Mouse (Mus musculus) lung, embryonic 16.5 days (tissue): ENCODE measurements around the gene Parp6. TPM values are rescaled to one million over a fixed set of nuclear protein-coding genes. Genes with fewer than 3 reads are reported as not detected.
A peak's percentile ranks its signal among the peaks of the same experiment; 100 is the strongest.

Source experiments
- ATAC-seq: fragments of 200-750 bp; cut with Nextera tagmentation; 2 replicates; pipeline ENCODE4 v1.8.0; 2017; ENCODE audit warnings: low read depth, mild to moderate bottlenecking, moderate library complexity
- H3K27ac ChIP-seq: fragments of 300-500 bp; sonication (generic); 2 replicates; pipeline ENCODE4 v1.5.1; 2014; ENCODE audit warnings: mild to moderate bottlenecking, control low read depth, low read length
- H3K27me3 ChIP-seq: fragments of 300-500 bp; sonication (generic); 2 replicates; pipeline ENCODE4 v1.6.1; 2014; ENCODE audit warnings: low read depth, low read length, mixed read lengths; ENCODE audit not compliant: control insufficient read depth, insufficient read depth
- H3K36me3 ChIP-seq: fragments of 300-500 bp; sonication (generic); 2 replicates; pipeline ENCODE4 v1.6.1; 2014; ENCODE audit warnings: low read length; ENCODE audit not compliant: control insufficient read depth, insufficient read depth
- H3K4me1 ChIP-seq: fragments of 300-500 bp; sonication (generic); replicated peaks from 2 replicates; pipeline ENCODE4 v1.6.1; 2014; ENCODE audit warnings: low read length, mixed read lengths; ENCODE audit not compliant: control insufficient read depth, insufficient read depth
- H3K4me2 ChIP-seq: fragments of 300-500 bp; sonication (generic); 2 replicates; pipeline ENCODE4 v1.6.1; 2014; ENCODE audit warnings: low read depth, low read length, control low read depth
- H3K4me3 ChIP-seq: fragments of 300-500 bp; sonication (generic); 2 replicates; pipeline ENCODE4 v1.5.1; 2014; ENCODE audit warnings: mild to moderate bottlenecking, low read length, control low read depth
- H3K9ac ChIP-seq: fragments of 300-500 bp; sonication (generic); 2 replicates; pipeline ENCODE4 v1.6.1; 2014; ENCODE audit warnings: low read length, control low read depth
- H3K9me3 ChIP-seq: fragments of 300-500 bp; sonication (generic); 2 replicates; pipeline ENCODE4 v1.6.1; 2016; ENCODE audit warnings: low read length; ENCODE audit not compliant: control insufficient read depth
- WGBS: fragments of 180-500 bp; shearing (Covaris S2); extraction: QIAGEN DNeasy Blood & Tissue Kit; methylation state at CpG from one replicate; pipeline ENCODE4 v1.1.7; 2014; 5-methylcytosine and 5-hydroxymethylcytosine counted together
- polyA plus RNA-seq: library from polyadenylated mRNA; unstranded; fragments of >200 nt; fragmentation: Nextera tagmentation; extraction: Ambion mirVana; gene quantifications from 2 replicates; pipeline ENCODE4 v1.2.1, GENCODE M21; 2015

Parp6 gene
- polyA plus RNA-seq, 1 experiment from 2014 or later: 22.6 TPM

- WGBS: 58% methylated on average over 6 of the region's 6 CpGs
- H3K27me3 ChIP-seq: no peaks in the 10 kb centered on the region
- no peak for ATAC-seq
- no peaks in the 10 kb centered on the region for H3K9me3 ChIP-seq
- H3K4me3 ChIP-seq: no peak overlapping the region
- no peak overlapping the region; the same call in 1 of the 2 replicates for H3K9ac ChIP-seq
- no peak overlapping the region for H3K27ac ChIP-seq
- peaks cover 16% of the 10 kb centered on the region; the same call in 1 of the 2 replicates for H3K36me3 ChIP-seq
- H3K4me1 ChIP-seq: peaks cover 49% of the 10 kb centered on the region
- no peak overlapping the region for H3K4me2 ChIP-seq
These were observed 44.4 kb downstream of the Parp6 start for GRCm38 (mm10) chr9:59661298-59661975.

DNA sequence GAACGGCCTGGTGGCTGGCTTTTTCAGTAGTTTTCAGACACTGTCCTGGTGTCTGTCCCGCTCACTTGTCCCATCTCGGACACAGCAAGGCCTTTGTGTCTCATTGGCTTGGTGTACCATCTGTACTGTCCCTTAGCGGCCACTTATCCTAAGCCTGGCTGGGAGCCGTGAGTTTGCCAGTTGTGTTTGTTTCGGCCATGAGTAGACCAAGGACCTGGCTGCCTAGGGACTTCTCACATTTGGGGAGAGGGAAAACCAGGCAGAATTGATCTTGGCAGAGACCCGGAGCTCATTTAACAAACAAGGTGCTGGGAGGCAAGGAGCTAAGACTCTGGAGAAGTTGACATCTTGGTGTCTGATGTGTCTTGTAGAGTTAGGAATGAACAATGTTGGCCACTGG, 46.1 kb downstream of the Parp6 start:
- H3K4me1 ChIP-seq: peaks cover 41% of the 10 kb centered on the region
- no peak for ATAC-seq
- H3K4me3 ChIP-seq: no peak overlapping the region
- H3K4me2 ChIP-seq: no peak overlapping the region
- no peaks in the 10 kb centered on the region for H3K27me3 ChIP-seq
- H3K9me3 ChIP-seq: no peaks in the 10 kb centered on the region
- peaks cover 33% of the 10 kb centered on the region for H3K36me3 ChIP-seq
- H3K27ac ChIP-seq: no peak overlapping the region
- 77% methylated on average over 7 of the region's 7 CpGs for WGBS
- no peak overlapping the region for H3K9ac ChIP-seq

DNA sequence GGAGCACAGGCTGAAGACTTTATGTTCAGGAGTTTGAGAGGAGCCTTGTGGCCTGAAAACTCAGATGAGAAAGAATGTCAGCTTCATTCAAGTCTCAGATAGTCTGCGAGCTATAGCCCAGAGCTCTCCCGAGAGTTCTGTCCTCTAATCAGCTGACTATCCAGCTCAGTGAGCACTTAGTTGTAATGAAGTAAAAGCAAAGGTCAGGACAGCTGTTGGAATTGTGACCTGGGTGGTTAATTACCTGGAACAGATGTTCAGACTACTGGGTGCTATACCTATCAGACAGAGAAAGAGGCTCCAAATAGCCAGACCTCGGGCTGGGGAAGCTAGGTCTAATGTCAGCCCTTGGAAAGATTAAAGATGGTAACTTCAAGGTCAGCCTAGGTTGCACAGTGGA, 46.9 kb downstream of the Parp6 start:
- no peak overlapping the region for H3K4me2 ChIP-seq
- no peaks in the 10 kb centered on the region for H3K27me3 ChIP-seq
- H3K4me1 ChIP-seq: peaks cover 34% of the 10 kb centered on the region
- H3K4me3 ChIP-seq: no peak overlapping the region
- no peak overlapping the region for H3K27ac ChIP-seq
- H3K36me3 ChIP-seq: peaks cover 39% of the 10 kb centered on the region
- 55% methylated on average over 3 of the region's 3 CpGs for WGBS
- H3K9ac ChIP-seq: no peak overlapping the region
- H3K9me3 ChIP-seq: no peaks in the 10 kb centered on the region
- ATAC-seq: no peak

GRCm38 (mm10) chr9:59664664-59665256, 47.7 kb downstream of the Parp6 start:
- peak; percentile 46 for ATAC-seq
- H3K27ac ChIP-seq: no peak overlapping the region

DNA sequence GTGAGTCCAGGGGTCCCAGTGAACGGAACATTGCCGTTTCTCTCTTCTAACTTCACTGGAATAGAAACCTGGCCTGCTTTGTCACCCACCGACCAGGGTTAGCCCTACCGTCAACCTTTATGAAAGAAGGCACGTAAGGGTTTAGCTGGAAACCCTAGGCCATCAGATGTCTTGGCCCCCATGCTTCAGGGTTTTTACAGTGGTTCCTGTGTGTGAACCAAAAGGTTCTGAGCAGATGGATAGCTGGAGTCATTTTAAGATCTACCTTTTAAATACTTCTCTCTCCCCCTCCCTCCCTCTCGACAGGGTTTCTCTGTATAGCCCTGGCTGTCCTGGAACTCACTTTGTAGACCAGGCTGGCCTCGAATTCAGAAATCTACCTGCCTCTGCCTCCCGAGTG, 48.9 kb downstream of the Parp6 start:
- Histone ChIP-seq H3K4me1 (peaks cover 16% of the 10 kb centered on the region), H3K4me3 (no peak overlapping the region), H3K9me3 (no peaks in the 10 kb centered on the region), H3K4me2 (no peak overlapping the region), H3K27me3 (no peaks in the 10 kb centered on the region), H3K27ac (no peak overlapping the region), H3K36me3 (peaks cover 55% of the 10 kb centered on the region), H3K9ac (no peak overlapping the region)
- no peak for ATAC-seq
- 82% methylated on average over 8 of the region's 8 CpGs for WGBS

More at GRCm38 (mm10) chr9:59664664-59665256, 47.7 kb downstream of the Parp6 start:
- Histone ChIP-seq H3K4me2 (no peak overlapping the region), H3K27me3 (no peaks in the 10 kb centered on the region), H3K36me3 (peaks cover 44% of the 10 kb centered on the region), H3K4me3 (no peak overlapping the region), H3K4me1 (peaks cover 26% of the 10 kb centered on the region), H3K9me3 (no peaks in the 10 kb centered on the region), H3K9ac (no peak overlapping the region)
- 59% methylated on average over 4 of the region's 4 CpGs for WGBS

GRCm38 (mm10) chr9:59666813-59667212, 49.7 kb downstream of the Parp6 start:
- Histone ChIP-seq H3K36me3 (peaks cover 60% of the 10 kb centered on the region), H3K9me3 (no peaks in the 10 kb centered on the region), H3K27ac (no peak overlapping the region), H3K9ac (no peak overlapping the region), H3K27me3 (no peaks in the 10 kb centered on the region), H3K4me2 (no peak overlapping the region), H3K4me1 (peaks cover 10% of the 10 kb centered on the region), H3K4me3 (no peak overlapping the region)
- 67% methylated on average over 1 of the region's 1 CpGs for WGBS
- ATAC-seq: no peak

DNA sequence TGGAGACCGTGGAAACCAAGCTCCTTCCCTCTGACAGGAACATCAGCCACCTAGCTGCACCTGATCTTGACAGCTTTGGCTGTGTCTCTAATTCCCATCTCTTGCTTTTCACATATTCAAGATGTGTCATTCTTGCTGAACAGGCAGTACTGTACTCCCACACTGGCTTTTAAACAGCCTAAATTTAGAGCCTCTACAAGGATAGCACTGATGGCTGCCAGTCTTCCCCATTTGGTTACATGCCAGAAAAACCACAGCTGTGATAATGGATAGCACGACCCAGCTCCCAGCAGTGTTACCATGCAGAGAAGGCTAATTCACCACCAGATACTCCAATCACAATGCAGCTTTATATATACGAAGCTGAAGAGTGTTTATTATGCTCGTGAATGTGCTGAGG, 50.2 kb downstream of the Parp6 start:
- Histone ChIP-seq H3K4me3 (no peak overlapping the region), H3K9me3 (no peaks in the 10 kb centered on the region), H3K27me3 (no peaks in the 10 kb centered on the region), H3K9ac (no peak overlapping the region), H3K27ac (no peak overlapping the region), H3K4me1 (peaks cover 9% of the 10 kb centered on the region), H3K4me2 (no peak overlapping the region), H3K36me3 (peaks cover 64% of the 10 kb centered on the region)
- WGBS: 61% methylated on average over 4 of the region's 4 CpGs
- no peak for ATAC-seq

DNA sequence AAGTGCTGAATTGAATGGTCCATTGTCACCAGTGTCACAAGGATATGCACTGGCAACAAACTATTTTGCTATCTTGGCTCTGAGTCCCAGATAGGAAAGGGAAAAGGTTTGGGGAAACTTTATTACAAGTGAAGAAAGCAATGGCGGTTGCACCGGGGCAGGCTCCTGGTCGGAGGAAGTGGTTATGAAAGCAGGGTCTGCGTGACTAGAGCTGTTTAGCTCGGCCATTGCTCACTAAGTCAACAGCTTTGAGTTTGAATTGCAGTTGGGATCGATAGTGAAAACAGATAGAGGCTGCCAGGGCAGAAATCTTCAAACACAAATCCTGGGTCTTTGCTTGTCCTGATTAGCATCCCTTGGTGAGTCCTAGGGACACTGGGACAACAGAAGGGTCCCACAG, 50.8 kb downstream of the Parp6 start:
- no peak overlapping the region for H3K4me2 ChIP-seq
- no peak for ATAC-seq
- no peaks in the 10 kb centered on the region for H3K27me3 ChIP-seq
- no peak overlapping the region for H3K27ac ChIP-seq
- 76% methylated on average over 6 of the region's 6 CpGs for WGBS
- H3K4me3 ChIP-seq: no peak overlapping the region
- H3K9ac ChIP-seq: no peak overlapping the region
- H3K9me3 ChIP-seq: no peaks in the 10 kb centered on the region
- peaks cover 71% of the 10 kb centered on the region for H3K36me3 ChIP-seq
- peaks cover 9% of the 10 kb centered on the region for H3K4me1 ChIP-seq

DNA sequence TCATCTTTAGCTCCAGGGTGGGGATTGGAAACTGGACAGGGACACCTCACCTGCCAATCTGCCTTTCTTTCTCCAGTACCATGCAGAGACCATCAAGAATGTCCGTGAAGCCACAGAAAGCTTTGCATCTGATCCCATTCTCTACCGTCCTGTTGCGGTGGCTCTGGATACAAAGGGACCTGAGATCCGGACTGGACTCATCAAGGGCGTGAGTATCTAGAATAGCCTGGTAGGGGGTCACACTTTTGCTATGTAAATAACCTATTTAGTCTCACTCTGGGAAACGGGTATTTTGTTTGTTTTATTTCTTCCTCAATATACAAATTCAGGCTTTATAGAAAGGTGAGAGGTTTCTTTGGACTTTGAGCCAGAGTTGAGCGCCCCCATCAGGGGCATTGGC, 51.4 kb downstream of the Parp6 start:
- ATAC-seq: no peak
- H3K36me3 ChIP-seq: peaks cover 73% of the 10 kb centered on the region
- 84% methylated on average over 7 of the region's 7 CpGs for WGBS

More for the DNA sequence above, 51.4 kb downstream of the Parp6 start:
- Histone ChIP-seq H3K4me1 (peaks cover 9% of the 10 kb centered on the region), H3K4me2 (no peak overlapping the region), H3K9ac (no peak overlapping the region), H3K27me3 (no peaks in the 10 kb centered on the region), H3K27ac (no peak overlapping the region), H3K9me3 (no peaks in the 10 kb centered on the region), H3K4me3 (no peak overlapping the region)
